Mouse (Mus musculus) limb, embryonic 15.5 days (tissue): ENCODE measurements at regions not wholly inside any gene's neighbourhood (a gene's known extent, or its start where the extent isn't known, plus 50 kb on each side); places are given as distances from the start of the nearest gene placed in this dataset.

Source experiments
- ATAC-seq: fragments of 200-750 bp; cut with Nextera tagmentation; 2 replicates; pipeline ENCODE4 v1.8.0; 2017; ENCODE audit warnings: low read depth, moderate TSS enrichment; ENCODE audit not compliant: insufficient number of reproducible peaks, low FRiP score, low TSS enrichment
- H3K27ac ChIP-seq: fragments of 300-500 bp; sonication (generic); 2 replicates; pipeline ENCODE4 v1.5.1; 2015; ENCODE audit warnings: moderate library complexity, mild to moderate bottlenecking, inconsistent platforms
- H3K27me3 ChIP-seq: fragments of 300-500 bp; sonication (generic); 2 replicates; pipeline ENCODE4 v1.6.1; 2015; ENCODE audit warnings: inconsistent platforms
- H3K36me3 ChIP-seq: fragments of 300-500 bp; sonication (generic); 2 replicates; pipeline ENCODE4 v1.6.1; 2015; ENCODE audit warnings: inconsistent platforms
- H3K4me1 ChIP-seq: fragments of 300-500 bp; sonication (generic); 2 replicates; pipeline ENCODE4 v1.6.1; 2015; ENCODE audit warnings: inconsistent platforms
- H3K4me2 ChIP-seq: fragments of 300-500 bp; sonication (generic); 2 replicates; pipeline ENCODE4 v1.6.1; 2015; ENCODE audit warnings: mild to moderate bottlenecking, inconsistent platforms
- H3K4me3 ChIP-seq: fragments of 300-500 bp; sonication (generic); 2 replicates; pipeline ENCODE4 v1.5.1; 2015; ENCODE audit warnings: mild to moderate bottlenecking, inconsistent platforms
- H3K9ac ChIP-seq: fragments of 300-500 bp; sonication (generic); 2 replicates; pipeline ENCODE4 v1.6.1; 2015; ENCODE audit warnings: inconsistent platforms
- H3K9me3 ChIP-seq: fragments of 300-500 bp; sonication (generic); 2 replicates; pipeline ENCODE4 v1.6.1; 2016; ENCODE audit warnings: inconsistent platforms
- WGBS: fragments of 180-500 bp; shearing (Covaris S2); methylation state at CpG from one replicate; pipeline ENCODE4 v1.1.7; 2015; 5-methylcytosine and 5-hydroxymethylcytosine counted together

DNA sequence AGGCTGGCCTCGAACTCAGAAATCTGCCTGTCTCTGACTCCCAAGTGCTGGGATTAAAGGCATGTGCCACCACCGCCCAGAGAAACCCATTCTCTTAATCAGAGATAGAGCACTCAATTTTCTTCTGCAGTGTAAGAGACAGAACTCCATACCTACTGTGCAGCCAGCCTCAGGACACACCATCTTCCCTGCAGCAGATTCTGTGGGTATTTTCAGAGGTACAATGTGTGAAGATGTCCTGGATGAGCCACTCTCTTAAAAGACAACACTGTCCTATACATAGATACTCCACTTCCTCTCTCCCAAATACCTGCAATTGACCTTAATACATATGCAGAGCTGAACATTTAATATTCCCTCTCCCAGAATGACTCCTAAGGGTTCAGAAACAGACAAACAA is 111.5 kb downstream of the Nr1d2 start:
- no peaks in the 10 kb centered on the region for H3K4me1 ChIP-seq
- no peak overlapping the region for H3K4me3 ChIP-seq
- no peaks in the 10 kb centered on the region for H3K36me3 ChIP-seq
- no peaks in the 10 kb centered on the region for H3K27me3 ChIP-seq
- no peak overlapping the region for H3K27ac ChIP-seq
- WGBS, result 72% methylated on average over 2 of the region's 2 CpGs
- H3K9ac ChIP-seq, result no peak overlapping the region
- no peak for ATAC-seq
- H3K9me3 ChIP-seq, result no peaks in the 10 kb centered on the region
- H3K4me2 ChIP-seq, result no peak overlapping the region

DNA sequence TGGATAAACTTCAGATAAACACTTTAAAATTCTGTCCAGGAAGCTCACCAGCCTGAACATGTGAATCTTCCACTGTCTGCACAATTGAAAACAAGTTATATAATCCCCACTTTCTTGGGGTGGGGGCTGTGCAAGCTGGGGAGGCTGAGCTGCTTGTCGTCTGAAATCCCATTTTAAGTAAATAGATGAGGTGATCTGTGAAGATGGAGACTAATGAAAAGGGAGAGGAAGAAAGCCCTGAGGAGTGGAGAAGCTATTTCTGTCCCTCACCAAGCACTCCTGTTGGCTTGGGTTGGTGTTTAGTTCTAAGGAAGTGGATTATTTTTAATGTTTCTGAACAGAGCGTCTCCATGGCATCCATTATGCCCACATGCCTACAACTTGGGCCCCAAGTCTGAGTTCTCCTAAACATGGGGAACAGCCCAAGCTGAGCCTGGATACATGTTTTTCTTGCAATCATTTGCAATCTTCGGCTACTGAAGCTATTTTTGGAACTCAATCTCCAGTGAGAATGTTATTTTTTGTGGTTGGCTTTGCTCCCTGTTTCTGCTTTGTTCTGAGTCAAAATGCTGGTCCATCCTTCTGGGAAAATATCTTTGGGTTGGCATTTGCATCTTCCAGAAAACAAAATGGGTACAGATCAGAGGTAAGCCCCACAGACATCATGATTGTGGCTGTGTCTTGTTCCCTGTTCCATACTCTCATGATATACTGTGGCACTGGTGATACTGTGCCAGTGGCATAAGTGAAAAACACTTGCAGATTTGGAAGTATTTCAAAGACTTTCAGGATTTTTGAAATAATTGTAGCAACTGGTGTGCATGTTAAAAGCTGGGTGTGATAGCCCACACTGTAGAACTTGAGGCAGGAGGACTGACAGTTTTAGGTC is 131.8 kb downstream of the Nr1d2 start:
- Histone ChIP-seq H3K9ac (no peak overlapping the region), H3K4me2 (no peak overlapping the region), H3K4me1 (no peaks in the 10 kb centered on the region), H3K9me3 (no peaks in the 10 kb centered on the region), H3K27ac (no peak overlapping the region), H3K4me3 (no peak overlapping the region), H3K27me3 (no peaks in the 10 kb centered on the region), H3K36me3 (no peaks in the 10 kb centered on the region)
- WGBS, result 63% methylated on average over 3 of the region's 3 CpGs
- no peak for ATAC-seq

DNA sequence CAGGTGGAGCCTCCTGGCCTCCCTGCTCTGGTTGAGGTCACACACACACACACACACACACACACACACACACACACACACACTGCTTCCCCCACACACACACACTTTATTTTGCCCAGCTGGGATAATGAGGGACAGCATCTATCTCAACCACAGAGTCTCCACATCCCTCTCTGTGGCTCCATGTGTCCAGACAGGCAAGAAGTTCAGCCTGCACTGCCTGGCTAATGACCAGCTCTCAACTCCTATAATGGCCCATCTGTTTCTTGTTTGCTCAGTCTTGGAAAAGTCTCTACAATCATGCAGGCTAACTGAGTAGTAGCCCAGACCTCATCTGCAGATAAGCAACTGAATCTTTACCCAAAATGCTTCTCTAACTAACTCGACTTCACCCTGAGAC is 133.3 kb downstream of the Nr1d2 start:
- ATAC-seq, result 0 out of 2 replicates have a peak, but pooled peaks have one; percentile 44

DNA sequence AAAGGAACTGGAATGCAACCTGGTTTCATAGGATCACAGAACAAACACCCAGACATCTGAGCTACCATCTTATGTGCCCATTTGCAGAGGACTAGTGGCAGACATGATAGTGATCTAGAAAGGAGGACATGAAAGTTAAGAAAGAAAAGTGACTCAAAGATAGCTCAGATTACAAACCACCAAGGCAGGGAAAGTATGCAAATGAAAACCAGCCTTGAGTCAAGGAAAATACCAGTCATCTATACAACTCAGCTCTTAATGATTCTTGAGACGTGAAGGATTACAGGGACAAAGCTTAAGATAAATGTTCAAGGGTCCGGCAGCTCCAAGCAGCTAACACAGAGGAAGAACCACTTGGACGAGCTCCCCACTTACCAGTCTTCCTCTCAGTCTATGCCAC is 138.7 kb downstream of the Nr1d2 start:
- Histone ChIP-seq H3K27me3 (no peaks in the 10 kb centered on the region), H3K4me3 (no peak overlapping the region), H3K9ac (no peak overlapping the region), H3K4me2 (no peak overlapping the region), H3K27ac (no peak overlapping the region), H3K4me1 (no peaks in the 10 kb centered on the region), H3K36me3 (no peaks in the 10 kb centered on the region), H3K9me3 (no peaks in the 10 kb centered on the region)
- 69% methylated on average over 3 of the region's 3 CpGs for WGBS
- no peak for ATAC-seq

More for the DNA sequence above, 133.3 kb downstream of the Nr1d2 start:
- WGBS, result 45% methylated on average over 1 of the region's 1 CpGs
- Histone ChIP-seq H3K4me3 (no peak overlapping the region), H3K4me1 (no peaks in the 10 kb centered on the region), H3K27me3 (no peaks in the 10 kb centered on the region), H3K9ac (no peak overlapping the region), H3K9me3 (no peaks in the 10 kb centered on the region), H3K36me3 (no peaks in the 10 kb centered on the region), H3K4me2 (no peak overlapping the region), H3K27ac (no peak overlapping the region)
